Mouse (Mus musculus): ENCODE results near the gene Vmn1r171. TPM values are rescaled to one million over a fixed set of nuclear protein-coding genes. Genes with fewer than 3 reads are reported as not detected.
"Not testable (repeated sequence)": the region's sequence is repeated elsewhere in the genome, so short reads cannot be mapped to it uniquely, and the experiment has no call there.

The Vmn1r171 gene
- total RNA-seq (2021): not detected
- long read RNA-seq, experiment 1: 0 reads
- long read RNA-seq, experiment 2: 0 reads

DNA sequence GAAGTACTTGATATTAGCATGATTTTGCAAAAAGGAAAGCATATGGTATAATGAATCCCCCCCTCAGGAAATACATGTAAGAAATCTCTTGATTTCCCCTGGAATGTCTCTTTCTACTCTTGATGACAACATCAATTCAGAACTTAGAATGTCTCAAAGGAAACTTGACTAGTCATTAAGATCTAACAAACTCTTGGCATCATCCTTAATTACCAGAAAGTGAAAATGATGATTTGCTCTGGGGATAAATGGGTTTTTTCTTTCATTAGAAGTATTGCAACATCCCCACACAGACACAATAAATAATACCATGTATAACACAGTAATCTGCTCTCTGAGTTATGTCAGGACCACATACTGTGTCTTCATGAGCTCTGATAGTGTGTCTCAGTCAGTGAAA is at the start of gene Vmn1r171:
Gene Vmn1r171, plus strand, starts transcription at position 301 of the 400 bp plus-strand sequence.
- no peak for DNase-seq
- Histone ChIP-seq H3K4me3 (no peak within 1 kb of the TSS), H3K27ac (no peak within 1 kb of the TSS)
- intact Hi-C loops (cut with DNase I): no loop called here
- TF ChIP-seq CTCF (IDR thresholded peaks at IDR 0.05): no peak

DNA sequence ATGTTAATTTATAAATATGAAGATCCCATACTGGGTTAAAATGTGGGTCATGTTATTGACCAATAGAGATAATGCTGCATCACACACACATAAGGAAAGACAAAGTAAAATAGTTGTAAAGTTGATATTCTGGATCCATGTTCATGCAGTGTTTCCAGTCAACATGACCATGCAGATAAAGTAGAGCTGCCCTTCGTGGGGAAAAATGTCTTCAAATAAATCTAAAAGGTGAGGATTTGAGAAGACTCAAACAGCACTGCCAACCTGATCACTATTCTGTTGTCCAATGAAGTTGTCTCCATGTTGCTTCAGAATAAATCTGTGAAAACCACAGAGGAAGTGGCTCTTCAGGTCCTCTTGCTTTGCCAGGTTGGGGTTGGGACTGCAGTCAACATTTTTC is 24.6 kb upstream of the Vmn1r171 start, which contains the start of gene Vmn1r170:
Gene Vmn1r170, plus strand, starts transcription at position 301 of the 400 bp plus-strand sequence.
- DNase-seq; intact Hi-C loops (cut with DNase I); H3K27ac ChIP-seq; H3K4me3 ChIP-seq: not testable (repeated sequence)

DNA sequence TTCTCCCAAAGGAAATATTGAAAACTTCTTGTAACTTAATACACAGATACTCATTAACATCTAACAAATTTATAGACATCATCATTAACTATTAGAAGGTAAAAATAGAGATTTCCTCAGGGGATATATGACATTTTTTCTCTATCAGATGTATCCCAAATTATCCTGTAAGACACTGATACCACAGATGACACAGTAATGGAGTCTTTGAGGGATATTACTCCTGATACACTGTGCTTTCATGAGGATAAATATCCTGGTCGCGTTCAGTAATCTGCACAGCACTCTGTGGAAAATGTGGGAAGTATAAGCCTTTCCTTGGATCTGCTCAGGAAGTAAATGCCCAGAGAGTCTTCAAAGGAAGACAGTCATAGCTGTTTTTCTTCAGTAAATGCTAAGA is 27.5 kb downstream of the Vmn1r171 start, which contains the start of gene Vmn1r172:
Gene Vmn1r172, plus strand, starts transcription at position 301 of the 400 bp plus-strand sequence.
- no peak for TF ChIP-seq CTCF (IDR thresholded peaks at IDR 0.05)
- Histone ChIP-seq H3K4me3 (no peak within 1 kb of the TSS), H3K27ac (no peak within 1 kb of the TSS)
- intact Hi-C loops (cut with DNase I): no loop called here
- no peak for DNase-seq

Other genes starting within 250 kb of the Vmn1r171 start
- not detected for gene Nlrp5, start 244.8 kb upstream of the Vmn1r171 start, total RNA-seq (2021)
- gene Vmn1r167, start 123.5 kb upstream of the Vmn1r171 start, total RNA-seq (2021): not detected
- not detected for gene Vmn1r168, start 91.0 kb upstream of the Vmn1r171 start, total RNA-seq (2021)
- not detected for gene Vmn1r169, start 55.2 kb upstream of the Vmn1r171 start, total RNA-seq (2021)
- gene Vmn1r170, start 24.5 kb upstream of the Vmn1r171 start, total RNA-seq (2021): not detected
- not detected for gene Vmn1r172, start 27.6 kb downstream of the Vmn1r171 start, total RNA-seq (2021)
- gene Vmn1r173, start 70.0 kb downstream of the Vmn1r171 start, total RNA-seq (2021): not detected
- not detected for gene Vmn1r174, start 121.5 kb downstream of the Vmn1r171 start, total RNA-seq (2021)
- gene Vmn1r175, start 179.9 kb downstream of the Vmn1r171 start, total RNA-seq (2021): not detected
- gene Vmn1r176, start 206.7 kb downstream of the Vmn1r171 start, total RNA-seq (2021): not detected
- gene Vmn1r177, start 235.7 kb downstream of the Vmn1r171 start, total RNA-seq (2021): not detected